10 mouse cellular contexts compared by ENCODE assay signal in the genomic region with DNA sequence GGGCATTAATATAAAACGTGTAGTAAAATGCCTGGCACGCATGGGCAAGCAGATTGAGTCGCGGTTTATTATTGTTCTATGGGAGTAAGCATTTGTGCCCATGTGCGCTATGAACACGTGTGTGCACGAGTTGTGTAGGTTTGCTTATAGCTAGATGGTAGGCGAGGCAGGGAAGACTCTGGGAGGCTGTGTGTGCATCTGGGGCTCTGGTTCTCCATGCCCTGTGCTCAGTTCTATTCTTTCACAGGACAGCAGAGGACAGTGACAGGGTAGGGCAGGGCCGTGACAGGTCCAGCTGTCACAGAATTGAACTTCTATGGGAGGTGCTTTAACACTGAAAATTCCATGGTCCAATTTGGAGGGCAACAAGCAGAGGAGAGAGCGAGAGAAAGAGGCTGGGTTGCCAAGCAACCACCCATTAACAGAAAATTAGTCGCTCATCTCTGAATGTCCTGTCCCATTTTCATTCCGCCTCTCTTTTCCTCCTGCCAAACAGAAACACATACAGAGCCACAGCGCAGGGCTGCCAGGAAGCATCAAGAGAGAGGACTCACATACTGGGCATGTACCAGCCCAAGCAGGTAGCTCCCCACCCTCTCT.
DNase-seq lines count a peak whose midpoint lies in the region; ATAC-seq and TF ChIP-seq lines count a peak whose summit lies in the region.
"Had no signal": no experiment of that assay in that cellular context is flagged by ENCODE, and none has a peak within 500 bp of the region (broad histone marks: within the 10 kb centered on the region; RNA-seq: fewer than 3 reads in every experiment).

No protein-coding gene starts in this region.

- H3K27ac ChIP-seq in forebrain, postnatal 0 days (ENCODE audit: low read depth, low read length): peak overlapping the region; percentile 58
- H3K27ac ChIP-seq in midbrain, embryonic 15.5 days: peak overlapping the region; percentile 65

- H3K4me1 ChIP-seq in forebrain, postnatal 0 days (ENCODE audit: insufficient read depth): peaks cover 18% of the 10 kb centered on the region
- H3K4me1 ChIP-seq in midbrain, embryonic 15.5 days: peaks cover 45% of the 10 kb centered on the region

- WGBS in forebrain, postnatal 0 days: 24% methylated on average over 13 of the region's 13 CpGs
- WGBS in midbrain, embryonic 15.5 days: 41% methylated on average over 13 of the region's 13 CpGs

- intact Hi-C loops in heart, postnatal 36 days (cut with DNase I): no loop called here

- TF ChIP-seq CTCF in forebrain, postnatal 0 days (IDR thresholded peaks at IDR 0.05; ENCODE audit: low read depth): no peak

- H3K27me3 ChIP-seq in forebrain, postnatal 0 days (ENCODE audit: insufficient read depth, low read length): no peaks in the 10 kb centered on the region
- no peaks in the 10 kb centered on the region for H3K27me3 ChIP-seq in midbrain, embryonic 15.5 days (replicated peaks)

- peak; percentile 14 for DNase-seq in Muller cell, postnatal 12 days (ENCODE audit: inconsistent ontology term)
- DNase-seq in forebrain, postnatal 0 days: peak; percentile 64
- DNase-seq in layer of hippocampus, adult 8-10 months (ENCODE audit: low spot score in 2 of 2): peak; percentile 53 to 69
- no peak for DNase-seq in adrenal gland, postnatal 14 days
- DNase-seq in urinary bladder, postnatal 4 days (ENCODE audit: low spot score in 2 of 2): no peak
- DNase-seq in spleen, adult 18-20 months: no peak
- DNase-seq in heart, postnatal 36 days: no peak
- DNase-seq: embryo, embryonic 11 days; thymus, adult 18-20 months had no signal

- no peak overlapping the region for H3K4me3 ChIP-seq in forebrain, postnatal 0 days (ENCODE audit: low read depth, low read length)
- H3K4me3 ChIP-seq in midbrain, embryonic 15.5 days: no peak overlapping the region

- H3K9me3 ChIP-seq in forebrain, postnatal 0 days (ENCODE audit: low read length): no peaks in the 10 kb centered on the region
- H3K9me3 ChIP-seq in midbrain, embryonic 15.5 days: no peaks in the 10 kb centered on the region

- H3K4me2 ChIP-seq in forebrain, postnatal 0 days (ENCODE audit: low read depth): no peak overlapping the region
- H3K4me2 ChIP-seq in midbrain, embryonic 15.5 days: no peak overlapping the region

- ATAC-seq in forebrain, postnatal 0 days: peak; percentile 61
- ATAC-seq in midbrain, embryonic 15.5 days (replicated peaks): peak; percentile 53

- H3K36me3 ChIP-seq in forebrain, postnatal 0 days (ENCODE audit: insufficient read depth): no peaks in the 10 kb centered on the region
- no peaks in the 10 kb centered on the region for H3K36me3 ChIP-seq in midbrain, embryonic 15.5 days (replicated peaks)

- no peak overlapping the region for H3K9ac ChIP-seq in forebrain, postnatal 0 days
- no peak overlapping the region for H3K9ac ChIP-seq in midbrain, embryonic 15.5 days

Comparison
In these comparisons a context has a peak if more than half of its experiments do, and no peak if none do; other contexts are left out.
1. DNase-seq: peak in Muller cell, postnatal 12 days (single experiment), forebrain, postnatal 0 days (single experiment) and layer of hippocampus, adult 8-10 months (2 of 2); none in adrenal gland, postnatal 14 days (single experiment), urinary bladder, postnatal 4 days (0 of 2), spleen, adult 18-20 months (0 of 2) and heart, postnatal 36 days (0 of 2).